Mouse (Mus musculus): Measurements from ENCODE around the gene Figla.

Figla gene

GRCm38 (mm10) chr6:86028601-86029322 lies 12.8 kb downstream of the Figla start, which contains the start of gene Add2:
Gene Add2 (plus strand): TSS chr6:86028681.
- no peak for DNase-seq

DNA sequence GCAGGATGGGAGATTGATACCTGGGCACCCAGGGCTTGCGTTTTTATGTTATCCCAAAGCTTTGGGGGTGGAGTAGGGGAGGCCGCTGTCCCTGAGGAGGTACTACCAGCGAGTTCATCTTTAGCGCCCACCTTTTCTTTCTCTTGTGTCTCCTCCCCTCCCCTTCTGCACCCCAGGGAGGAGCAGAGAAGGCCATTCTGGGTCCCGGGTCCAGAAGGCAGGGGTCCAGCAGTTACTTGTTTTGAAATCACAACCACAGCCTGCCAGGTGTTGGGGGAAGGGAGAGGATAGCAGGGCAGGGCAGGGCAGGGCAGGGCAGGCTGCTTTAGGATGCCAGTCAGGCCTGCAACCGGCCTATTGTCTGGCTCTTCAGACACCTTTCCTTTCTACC lies 13.3 kb downstream of the Figla start:
- no peak for DNase-seq

DNA sequence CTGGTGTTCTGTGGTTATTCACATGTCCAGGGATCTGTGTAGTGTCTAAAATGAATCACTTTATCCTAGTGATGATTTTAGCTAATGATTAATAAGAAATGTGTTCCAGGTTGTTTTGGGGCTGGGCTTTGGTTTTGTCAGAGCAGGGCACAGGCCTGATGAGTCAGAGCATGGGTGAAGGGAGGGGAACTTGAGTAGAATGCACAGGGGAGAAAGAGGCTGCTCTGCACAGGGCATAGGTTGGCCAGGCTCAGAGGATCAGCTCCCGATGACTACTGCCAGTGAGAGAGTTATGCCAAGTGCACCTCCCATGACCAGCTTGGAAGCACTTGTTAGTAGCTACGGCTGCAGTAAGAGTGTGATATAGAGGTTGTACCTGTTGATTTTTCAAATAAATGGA lies 15.6 kb downstream of the Figla start:
- DNase-seq, result no peak

- DNase-seq, result no peak
Measured at GRCm38 (mm10) chr6:86033635-86034034, 17.7 kb downstream of the Figla start.

DNA sequence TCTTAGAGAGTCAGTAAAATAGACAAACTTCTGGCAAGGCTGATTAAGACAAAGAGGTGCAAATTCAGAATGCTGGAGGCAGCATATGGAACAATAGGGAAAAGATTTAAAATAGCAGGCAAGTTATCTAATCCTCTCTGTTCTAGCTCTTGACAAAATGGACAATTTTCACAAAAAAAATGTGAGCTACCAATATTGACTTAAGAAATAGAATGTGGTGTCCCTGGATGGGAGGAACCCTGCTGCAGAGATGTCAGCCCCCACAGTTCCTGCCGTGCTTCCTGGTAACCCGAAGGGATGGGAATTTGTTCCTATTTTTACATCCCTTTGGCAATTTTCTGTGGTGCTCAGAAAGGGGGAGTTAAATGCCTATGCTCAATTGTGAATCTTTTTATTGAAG lies 22.9 kb downstream of the Figla start:
- no peak for DNase-seq

DNA sequence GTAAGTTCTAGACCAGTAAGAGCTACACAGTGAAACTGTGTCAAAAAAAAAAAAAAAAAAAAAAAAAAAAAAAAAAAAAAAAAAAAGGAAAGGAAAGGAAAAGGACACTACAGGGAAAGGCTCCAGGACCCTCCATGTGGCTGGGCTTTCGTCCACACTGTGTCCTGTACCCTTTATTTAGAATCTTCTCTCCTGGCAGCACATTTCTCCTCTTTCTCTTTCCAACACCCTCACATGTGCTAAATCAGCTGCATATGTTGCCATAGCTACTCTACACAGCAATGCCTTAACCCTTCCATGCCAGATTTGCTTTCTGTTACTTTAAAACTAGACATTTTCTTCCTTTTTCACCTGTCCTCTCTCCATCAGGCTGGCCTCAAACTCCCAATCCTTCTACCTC lies 24.2 kb downstream of the Figla start:
- no peak for DNase-seq

GRCm38 (mm10) chr6:86047510-86047909 lies 31.5 kb downstream of the Figla start:
- no peak for DNase-seq

- DNase-seq, result no peak
Measured at GRCm38 (mm10) chr6:86048509-86048908, 32.5 kb downstream of the Figla start.

- no peak for DNase-seq
Measured at GRCm38 (mm10) chr6:86050586-86051268, 34.8 kb downstream of the Figla start.

GRCm38 (mm10) chr6:86052032-86052459 lies 36.1 kb downstream of the Figla start:
- DNase-seq, result no peak

- DNase-seq, result no peak
Measured at GRCm38 (mm10) chr6:86052556-86052955, 36.6 kb downstream of the Figla start.

GRCm38 (mm10) chr6:86053099-86053498 lies 37.1 kb downstream of the Figla start:
- DNase-seq, result no peak

DNA sequence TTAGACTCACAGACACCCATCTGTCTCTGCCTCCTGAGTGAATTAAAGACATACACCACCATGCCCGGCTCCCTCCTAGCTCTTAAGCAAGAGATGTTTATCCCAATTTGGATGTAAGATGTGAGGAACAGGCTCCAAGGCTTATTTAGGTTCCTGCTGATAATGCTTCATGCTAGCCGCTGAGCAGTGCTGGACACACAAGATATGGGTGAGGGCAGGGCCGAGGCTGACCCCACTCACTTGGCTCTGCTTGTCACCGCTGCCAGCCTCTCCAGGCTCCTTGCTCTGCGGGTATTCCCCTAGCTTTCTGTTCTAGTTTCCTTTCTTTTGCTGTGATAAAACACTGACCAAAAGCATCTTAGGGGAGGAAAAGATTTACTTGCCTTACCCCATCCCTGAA lies 37.6 kb downstream of the Figla start:
- no peak for DNase-seq

GRCm38 (mm10) chr6:86058475-86058874 lies 42.5 kb downstream of the Figla start:
- no peak for DNase-seq

DNA sequence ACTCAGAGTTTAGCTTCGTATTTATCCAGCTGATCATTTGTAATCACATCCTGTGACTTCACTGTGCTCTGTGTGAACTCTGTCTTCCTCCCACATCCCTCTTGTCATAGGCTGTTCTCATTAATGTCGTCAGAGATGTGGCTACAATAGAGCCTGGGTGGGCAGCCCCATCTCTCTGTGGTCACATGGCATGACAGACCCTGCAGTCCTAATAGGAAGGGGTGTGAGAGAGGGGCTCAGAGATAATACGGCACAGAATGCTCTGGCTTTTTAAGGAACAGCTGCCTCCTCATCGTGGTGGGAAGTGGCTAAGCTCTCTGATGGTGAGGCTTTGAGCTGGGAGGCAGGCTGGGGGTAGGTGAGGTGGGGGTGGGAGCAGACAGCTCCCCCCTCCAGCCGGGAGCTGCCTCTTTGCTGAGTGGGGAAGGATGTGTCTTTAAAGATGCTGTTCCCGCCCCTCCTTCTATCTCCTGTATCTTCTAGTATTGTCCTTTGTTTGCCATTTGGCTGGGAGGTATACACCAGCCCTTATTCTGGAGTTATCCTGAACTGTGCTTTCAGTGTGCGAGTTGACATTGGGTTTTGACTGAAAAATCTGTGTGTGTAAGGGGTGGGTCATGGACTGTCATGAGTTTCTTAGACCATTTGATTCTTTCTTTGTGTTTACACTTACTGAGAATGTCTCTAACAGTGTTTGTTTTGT lies 43.3 kb downstream of the Figla start:
- DNase-seq, result no peak

- no peak for DNase-seq
Measured at GRCm38 (mm10) chr6:86060170-86060569, 44.2 kb downstream of the Figla start.

DNA sequence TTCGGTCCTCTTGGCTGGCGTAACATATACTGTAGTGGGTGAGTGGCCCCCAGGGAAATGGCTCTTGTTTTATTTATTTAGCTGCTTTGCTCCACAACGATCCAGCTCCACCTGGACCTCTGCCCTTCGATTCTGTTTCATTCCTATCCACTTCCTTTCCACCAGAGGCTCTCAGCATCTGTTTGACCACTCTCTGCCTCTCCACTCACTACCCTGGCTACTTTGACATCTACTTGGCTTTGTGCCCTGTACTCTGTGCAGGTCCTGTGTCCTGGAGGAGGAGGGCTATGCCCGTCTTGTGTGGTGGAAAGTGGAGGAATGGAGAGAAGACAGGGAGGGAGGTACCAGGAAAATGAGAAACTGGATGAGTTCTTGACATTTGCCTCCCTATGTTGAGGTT lies 46.3 kb downstream of the Figla start:
- DNase-seq, result no peak

GRCm38 (mm10) chr6:86062684-86063083 lies 46.7 kb downstream of the Figla start:
- no peak for DNase-seq

GRCm38 (mm10) chr6:86064318-86065016 lies 48.5 kb downstream of the Figla start:
- DNase-seq, result no peak

DNA sequence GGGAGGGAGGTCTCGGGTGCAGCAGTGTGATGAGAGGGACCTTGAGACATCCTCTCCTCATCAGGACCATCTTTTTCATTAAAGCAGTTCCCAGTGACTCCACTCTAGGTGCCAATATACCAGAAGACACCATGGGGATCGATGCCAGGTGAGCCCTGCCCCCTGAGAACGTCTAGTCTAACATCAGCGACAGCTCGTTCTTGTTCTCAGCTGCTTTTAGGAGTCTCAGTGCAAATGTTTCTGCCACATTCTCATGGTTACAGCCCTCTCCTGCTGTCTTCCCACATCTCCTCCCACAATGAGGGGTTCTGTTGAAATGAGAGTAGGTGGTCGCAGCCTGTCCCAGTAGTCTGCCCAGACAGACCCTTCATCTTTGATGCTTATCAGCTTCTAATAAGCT lies 50.8 kb downstream of the Figla start:
- no peak for DNase-seq

DNA sequence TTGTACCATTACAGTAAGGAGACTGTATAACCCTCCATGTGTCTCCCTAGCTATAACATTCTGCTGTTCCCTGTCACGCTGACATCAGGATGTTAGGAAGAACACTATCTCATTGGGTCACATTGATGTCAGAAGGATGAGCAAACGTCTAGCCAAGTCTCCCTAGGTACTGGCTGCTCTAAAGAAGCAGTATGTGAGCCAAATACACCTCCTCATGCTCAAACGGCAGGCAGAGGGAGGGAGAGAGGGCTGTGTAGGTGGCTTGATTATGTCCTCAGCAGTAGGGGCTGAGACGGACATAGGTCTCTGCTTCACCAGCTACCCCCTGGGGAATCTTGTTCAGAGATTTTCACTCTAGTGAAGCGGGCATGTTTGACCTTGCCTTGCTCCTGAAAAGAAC lies 51.2 kb downstream of the Figla start:
- DNase-seq, result no peak

GRCm38 (mm10) chr6:86069009-86069408 lies 53.0 kb downstream of the Figla start:
- DNase-seq, result no peak

GRCm38 (mm10) chr6:86069856-86070255 lies 53.9 kb downstream of the Figla start:
- DNase-seq, result no peak

Data from thymus, adult 18-20 months (tissue).